Mouse (Mus musculus) Patski (cell line): ENCODE results near the gene Ttll7. TPM values are rescaled to one million over a fixed set of nuclear protein-coding genes. Genes with fewer than 3 reads are reported as not detected.
A peak's percentile ranks its signal among the peaks of the same experiment; 100 is the strongest.

ENCODE experiments used
- ATAC-seq: fragments of 100-300 bp; one replicate; pipeline ENCODE4 v1.8.0; 2021
- CTCF ChIA-PET: fragments of 350-600 bp; sonication (Branson Sonifier 250); formaldehyde crosslinking; loops from one replicate; lab custom pipeline; 2022; ENCODE audit warnings: inconsistent platforms; lab: Charles Lee
- POLR2A ChIA-PET: fragments of 350-600 bp; sonication (Branson Sonifier 250); formaldehyde crosslinking; loops from one replicate; lab custom pipeline; 2022; ENCODE audit warnings: antibody characterized with exemption, inconsistent platforms; lab: Charles Lee
- DNase-seq: peaks from one replicate; pipeline ENCODE4 v3.0.0-alpha.2; 2011; ENCODE audit warnings: low read depth, low spot score
- H3K27me3 ChIP-seq: fragments of 371-371 bp; one replicate; pipeline ENCODE4 v1.5.1; 2021
- CTCF ChIP-seq: fragments of 100-300 bp; IDR thresholded peaks from one replicate; pipeline ENCODE4 v1.5.1; 2021
- in situ Hi-C: fragments of 300-500 bp; cut with MboI; formaldehyde crosslinking; loops from 3 replicates; pipeline ENCODE4 v1.11.1; 2018; ENCODE audit warnings: low pct_unique_long_range_greater_than_20kb, mixed read lengths
- polyA plus RNA-seq: library from polyadenylated mRNA; unstranded; gene quantifications from one replicate; pipeline ENCODE4 v1.2.3, GENCODE M21; 2021

The Ttll7 gene
- polyA plus RNA-seq, 1 experiment from 2014 or later = 16.6 TPM

GRCm38 (mm10) chr3:146849360-146849759 lies 2.8 kb upstream of the Ttll7 start:
- ATAC-seq = no peak
- no peak for DNase-seq
- no peaks in the 10 kb centered on the region for H3K27me3 ChIP-seq
- in situ Hi-C loops = no loop called here
- CTCF ChIA-PET = interaction anchor here (1.1 to 3.7 kb wide), 3 partner anchors 7 to 13 kb away, joined by 4 to 17 read pairs (median 5); no protein-coding TSS in a partner anchor
- no peak for TF ChIP-seq CTCF
- POLR2A ChIA-PET = no interaction called here

- ATAC-seq = no peak
- DNase-seq = no peak
- TF ChIP-seq CTCF = no peak
- CTCF ChIA-PET = interaction anchor here (1.3 kb wide), 1 partner anchor 19 kb away, joined by 3 read pairs; no protein-coding TSS in a partner anchor
- POLR2A ChIA-PET = no interaction called here
- in situ Hi-C loops = no loop called here
- no peaks in the 10 kb centered on the region for H3K27me3 ChIP-seq
These were observed 2.4 kb downstream of the Ttll7 start for GRCm38 (mm10) chr3:146854473-146855087.

GRCm38 (mm10) chr3:146857373-146857772 lies 5.2 kb downstream of the Ttll7 start:
- DNase-seq (no peak), ATAC-seq (no peak)
- ChIA-PET POLR2A (no interaction called here), CTCF (interaction anchor here (0.9 to 1.7 kb wide), 4 partner anchors 12 to 58 kb away, joined by 3 to 5 read pairs (median 3); no protein-coding TSS in a partner anchor)
- in situ Hi-C loops = no loop called here
- TF ChIP-seq CTCF = no peak
- H3K27me3 ChIP-seq = no peaks in the 10 kb centered on the region

GRCm38 (mm10) chr3:146860308-146860707 lies 8.1 kb downstream of the Ttll7 start:
- TF ChIP-seq CTCF = no peak
- ChIA-PET CTCF (no interaction called here), POLR2A (no interaction called here)
- ATAC-seq = no peak
- in situ Hi-C loops = loop anchor here (5.0 kb wide), 1 partner anchor 38 kb away; no protein-coding TSS in a partner anchor
- no peaks in the 10 kb centered on the region for H3K27me3 ChIP-seq
- DNase-seq = no peak

GRCm38 (mm10) chr3:146866563-146866962 lies 14.4 kb downstream of the Ttll7 start:
- ATAC-seq (no peak), DNase-seq (no peak)
- in situ Hi-C loops = no loop called here
- POLR2A ChIA-PET = interaction anchor here (0.7 kb wide), 1 partner anchor 39 kb away, joined by 3 read pairs; no protein-coding TSS in a partner anchor
- CTCF ChIA-PET = interaction anchor here (0.6 to 3.5 kb wide), 5 partner anchors 9 to 77 kb away, joined by 3 to 14 read pairs (median 3); no protein-coding TSS in a partner anchor
- TF ChIP-seq CTCF = peak; percentile 78
- no peaks in the 10 kb centered on the region for H3K27me3 ChIP-seq

- in situ Hi-C loops = no loop called here
- ATAC-seq (no peak), DNase-seq (no peak)
- CTCF ChIA-PET = interaction anchor here (1.0 kb wide), 2 partner anchors 15 to 26 kb away, joined by 4 to 5 read pairs; no protein-coding TSS in a partner anchor
- TF ChIP-seq CTCF = no peak
- POLR2A ChIA-PET = no interaction called here
- no peaks in the 10 kb centered on the region for H3K27me3 ChIP-seq
These were observed 19.8 kb downstream of the Ttll7 start for GRCm38 (mm10) chr3:146871954-146872353.

GRCm38 (mm10) chr3:146875929-146876328 lies 23.8 kb downstream of the Ttll7 start:
- DNase-seq (peak; percentile 41), ATAC-seq (peak; percentile 73)
- in situ Hi-C loops = no loop called here
- ChIA-PET POLR2A (interaction anchor here (0.9 kb wide), 1 partner anchor 63 kb away, joined by 5 read pairs; no protein-coding TSS in a partner anchor), CTCF (interaction anchor here (1.4 kb wide), 1 partner anchor 10 kb away, joined by 3 read pairs; no protein-coding TSS in a partner anchor)
- no peak for TF ChIP-seq CTCF
- no peaks in the 10 kb centered on the region for H3K27me3 ChIP-seq

GRCm38 (mm10) chr3:146893931-146894330 lies 41.8 kb downstream of the Ttll7 start:
- ChIA-PET POLR2A (no interaction called here), CTCF (interaction anchor here (0.9 to 1.9 kb wide), 5 partner anchors 21 to 42 kb away, joined by 3 to 4 read pairs (median 3); partner anchors contain the start of gene Ttll7)
- no peak for ATAC-seq
- TF ChIP-seq CTCF = no peak
- in situ Hi-C loops = no loop called here
- H3K27me3 ChIP-seq = no peaks in the 10 kb centered on the region
- DNase-seq = no peak

GRCm38 (mm10) chr3:146896581-146896980 lies 44.4 kb downstream of the Ttll7 start:
- in situ Hi-C loops = no loop called here
- ATAC-seq (no peak), DNase-seq (no peak)
- ChIA-PET POLR2A (no interaction called here), CTCF (interaction anchor here (1.2 kb wide), 1 partner anchor 49 kb away, joined by 3 read pairs; no protein-coding TSS in a partner anchor)
- H3K27me3 ChIP-seq = no peaks in the 10 kb centered on the region
- TF ChIP-seq CTCF = no peak

GRCm38 (mm10) chr3:146900094-146900493 lies 47.9 kb downstream of the Ttll7 start:
- TF ChIP-seq CTCF = peak; percentile 72
- DNase-seq = no peak
- in situ Hi-C loops = no loop called here
- H3K27me3 ChIP-seq = no peaks in the 10 kb centered on the region
- POLR2A ChIA-PET = no interaction called here
- ATAC-seq = no peak
- CTCF ChIA-PET = interaction anchor here (1.4 to 1.9 kb wide), 2 partner anchors 10 to 15 kb away, joined by 4 to 6 read pairs; no protein-coding TSS in a partner anchor

GRCm38 (mm10) chr3:146901729-146902128 lies 49.6 kb downstream of the Ttll7 start:
- no peak for DNase-seq
- TF ChIP-seq CTCF = no peak
- ATAC-seq = no peak
- no peaks in the 10 kb centered on the region for H3K27me3 ChIP-seq
- POLR2A ChIA-PET = interaction anchor here (0.5 kb wide), 1 partner anchor 721 kb away, joined by 3 read pairs; no protein-coding TSS in a partner anchor
- in situ Hi-C loops = no loop called here
- CTCF ChIA-PET = interaction anchor here (0.7 to 1.7 kb wide), 4 partner anchors 8 to 44 kb away, joined by 3 to 8 read pairs (median 3); no protein-coding TSS in a partner anchor
